Mouse (Mus musculus): Measurements from ENCODE around the gene Bicdl2.

Gene Bicdl2

DNA sequence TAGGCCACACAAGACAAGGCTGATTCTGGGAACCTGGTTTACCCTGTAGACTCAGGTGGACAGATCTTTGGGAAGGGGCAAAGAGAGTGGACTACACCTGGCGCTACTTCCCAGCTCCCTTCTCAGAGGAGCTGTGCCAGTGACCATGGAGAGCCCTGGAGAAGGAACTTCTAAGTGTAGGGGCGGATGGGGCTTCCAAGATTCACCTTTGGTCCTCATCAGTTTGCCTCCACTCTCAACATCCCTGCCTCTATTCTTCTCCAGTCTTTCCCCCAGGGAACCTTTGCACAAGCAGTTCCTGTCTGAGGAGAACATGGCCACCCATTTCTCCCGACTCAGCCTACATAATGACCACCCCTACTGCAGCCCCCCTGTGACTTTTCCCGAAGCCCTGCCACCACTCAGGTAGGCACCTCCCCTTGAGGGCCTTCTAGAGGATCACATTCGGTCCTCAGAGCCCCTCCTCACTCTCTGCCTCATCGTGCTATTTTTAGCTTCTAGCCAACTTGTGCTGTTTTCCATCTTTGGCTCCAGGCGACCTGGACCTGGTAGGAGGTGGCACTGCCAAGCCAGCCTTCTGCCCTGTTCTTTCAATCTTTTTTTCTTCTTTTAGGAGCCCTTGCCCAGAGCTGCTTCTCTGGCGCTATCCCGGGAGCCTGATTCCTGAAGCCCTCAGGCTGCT lies 14.1 kb downstream of the Bicdl2 start:
- DNase-seq = no peak

GRCm38 (mm10) chr17:23675127-23675526 lies 14.8 kb downstream of the Bicdl2 start:
- no peak for DNase-seq

DNA sequence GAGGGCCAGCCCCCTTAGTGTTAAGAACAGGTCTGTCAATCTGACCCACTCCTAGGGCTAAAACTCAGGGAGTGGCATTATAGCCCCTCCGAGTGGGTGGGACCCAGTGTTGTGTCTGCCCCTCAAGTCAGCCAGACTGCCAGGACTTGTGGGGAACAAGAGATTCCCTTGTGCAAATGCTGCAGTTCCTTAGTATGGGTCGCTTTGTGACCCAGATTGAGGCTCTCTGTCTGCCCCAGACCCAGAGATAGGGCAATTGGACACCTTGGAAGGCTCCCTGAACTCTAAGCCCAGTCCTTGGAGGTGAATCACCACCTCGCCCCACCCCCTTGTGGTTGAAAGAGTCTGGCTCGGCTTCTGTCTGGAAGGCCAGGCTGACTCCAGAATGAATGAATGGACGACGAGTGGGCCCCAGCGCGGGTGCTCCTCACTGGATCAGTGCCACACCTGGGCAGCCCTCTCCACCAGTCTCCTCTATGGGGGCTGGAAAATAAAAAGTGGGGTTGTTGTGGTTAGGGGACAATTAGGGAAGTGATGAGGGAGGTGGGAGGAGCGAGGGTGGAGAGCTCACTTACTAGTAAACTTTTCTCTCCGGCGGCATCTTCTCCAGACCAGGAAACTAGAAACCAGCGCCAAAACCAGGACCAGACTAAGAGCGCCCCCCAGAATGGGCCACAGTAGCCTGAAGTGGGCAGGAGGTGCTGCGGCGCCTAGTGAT lies 15.4 kb downstream of the Bicdl2 start:
- no peak for DNase-seq

DNA sequence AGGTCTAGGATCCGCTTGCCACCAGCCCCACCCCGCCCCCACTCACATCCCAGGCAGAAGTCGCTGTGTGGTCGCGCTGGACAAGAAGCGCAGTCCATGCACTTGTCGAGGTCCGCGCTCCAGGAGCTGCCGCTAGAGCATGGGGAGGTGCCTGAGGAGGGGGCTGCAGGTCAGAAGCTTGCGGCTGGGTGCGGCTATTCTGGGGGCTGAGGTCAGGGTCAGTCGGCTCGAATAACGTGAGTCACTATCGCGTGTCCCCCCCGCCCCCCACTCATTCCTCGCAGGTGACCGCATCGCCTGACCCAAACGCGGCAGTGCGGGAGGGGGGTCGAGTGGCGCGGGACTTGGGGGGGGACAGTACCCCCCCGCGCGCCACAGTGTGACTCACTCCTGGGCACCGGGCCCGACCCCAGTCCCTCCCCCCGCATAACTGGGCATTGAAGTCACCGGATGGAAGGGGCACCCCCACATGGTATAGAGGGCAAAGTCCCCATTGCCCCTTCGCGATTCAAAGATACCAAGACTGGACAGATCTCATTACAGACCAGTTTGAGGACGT lies 16.2 kb downstream of the Bicdl2 start:
- no peak for DNase-seq

DNA sequence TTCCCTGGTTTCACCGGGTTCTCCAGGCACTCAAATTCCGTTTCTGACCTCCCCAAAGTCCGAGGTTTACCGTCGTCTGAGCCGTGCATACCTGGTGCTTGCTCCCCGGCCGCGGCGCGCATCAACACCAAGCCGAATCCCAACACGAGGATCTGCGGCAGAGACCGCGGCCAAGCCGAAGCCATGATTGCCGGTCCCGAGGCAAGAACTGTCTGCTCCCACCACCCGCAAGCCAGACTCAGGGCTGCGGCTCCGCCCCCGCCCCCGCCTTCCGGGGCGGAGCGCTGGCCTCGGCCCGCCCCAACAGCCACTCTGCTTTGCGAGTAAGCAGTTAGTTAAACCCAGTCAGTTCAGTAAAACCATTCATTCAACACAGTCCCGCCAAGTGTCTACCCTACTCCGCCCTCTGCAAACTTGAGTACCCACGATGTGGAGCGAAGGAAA lies 17.0 kb downstream of the Bicdl2 start, which contains the start of gene Tnfrsf12a:
Gene Tnfrsf12a, minus strand, starts transcription at position 233 of the 444 bp plus-strand sequence.
- peak; percentile 71 for DNase-seq

DNA sequence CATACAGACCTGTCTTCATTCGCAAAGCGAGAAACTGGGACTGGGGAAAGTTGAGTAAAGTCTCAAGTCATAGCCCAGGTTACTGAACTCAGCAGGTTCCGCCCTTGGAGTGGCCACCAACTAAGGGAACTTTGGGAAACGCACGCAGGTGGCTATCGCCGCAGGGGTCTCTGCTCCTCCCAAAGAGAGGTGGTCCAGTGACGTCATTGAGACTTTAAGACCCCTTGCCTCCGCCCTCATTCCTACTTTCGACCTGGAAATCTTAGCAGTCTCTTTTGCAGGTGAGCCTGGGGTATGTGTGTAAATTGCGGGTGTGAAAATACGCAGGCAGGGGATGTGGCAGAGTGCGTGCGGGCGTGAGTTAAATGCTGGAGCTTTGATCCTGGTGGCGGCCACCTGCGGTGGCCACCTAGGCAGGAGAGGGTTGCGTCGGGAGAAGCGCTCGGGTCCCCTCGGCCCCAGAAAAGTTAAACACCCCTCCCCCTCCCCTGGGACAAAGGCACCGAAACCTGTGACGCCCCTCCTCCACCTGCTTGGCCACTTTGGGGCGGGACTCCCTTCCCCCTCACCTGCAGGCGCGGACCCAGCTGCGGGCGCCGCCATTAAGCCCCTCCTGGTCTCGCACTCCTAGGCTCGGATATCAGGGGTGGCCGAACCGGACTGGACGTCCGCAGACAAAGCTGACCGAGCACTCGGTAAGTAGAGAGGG lies 19.0 kb downstream of the Bicdl2 start, which contains the start of gene Cldn6:
Gene Cldn6, plus strand, starts transcription at position 123 of the 709 bp plus-strand sequence.
- DNase-seq = no peak

- no peak for DNase-seq
Measured at GRCm38 (mm10) chr17:23680336-23680735, 20.0 kb downstream of the Bicdl2 start.

DNA sequence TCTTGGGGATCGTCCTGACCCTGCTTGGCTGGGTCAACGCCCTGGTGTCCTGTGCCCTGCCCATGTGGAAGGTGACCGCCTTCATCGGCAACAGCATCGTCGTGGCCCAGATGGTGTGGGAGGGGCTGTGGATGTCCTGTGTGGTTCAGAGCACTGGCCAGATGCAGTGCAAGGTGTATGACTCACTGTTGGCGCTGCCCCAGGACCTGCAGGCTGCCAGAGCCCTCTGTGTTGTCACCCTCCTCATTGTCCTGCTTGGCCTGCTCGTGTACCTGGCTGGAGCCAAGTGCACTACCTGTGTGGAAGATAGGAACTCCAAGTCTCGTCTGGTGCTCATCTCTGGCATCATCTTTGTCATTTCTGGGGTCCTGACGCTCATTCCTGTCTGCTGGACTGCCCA lies 20.8 kb downstream of the Bicdl2 start:
- no peak for DNase-seq

DNA sequence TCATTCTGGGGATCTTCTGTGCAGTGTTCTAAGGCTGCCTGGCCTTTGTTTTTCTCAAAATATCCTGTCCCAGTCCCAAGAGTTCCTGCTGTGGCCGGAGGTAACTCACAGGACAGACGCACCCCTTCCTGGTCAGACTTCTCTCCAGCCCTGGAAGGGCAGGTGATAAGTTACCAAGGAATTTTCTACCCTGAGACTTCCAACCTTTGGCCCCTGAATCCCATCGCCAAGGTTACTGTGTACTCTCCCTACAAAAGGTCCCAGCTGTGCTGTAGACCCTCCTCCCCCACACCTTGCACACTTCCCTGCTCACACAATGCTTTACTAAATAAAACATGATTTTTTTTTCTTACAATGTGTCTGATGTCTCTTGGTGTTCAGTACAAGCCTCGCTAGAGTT lies 21.8 kb downstream of the Bicdl2 start:
- DNase-seq = no peak

DNA sequence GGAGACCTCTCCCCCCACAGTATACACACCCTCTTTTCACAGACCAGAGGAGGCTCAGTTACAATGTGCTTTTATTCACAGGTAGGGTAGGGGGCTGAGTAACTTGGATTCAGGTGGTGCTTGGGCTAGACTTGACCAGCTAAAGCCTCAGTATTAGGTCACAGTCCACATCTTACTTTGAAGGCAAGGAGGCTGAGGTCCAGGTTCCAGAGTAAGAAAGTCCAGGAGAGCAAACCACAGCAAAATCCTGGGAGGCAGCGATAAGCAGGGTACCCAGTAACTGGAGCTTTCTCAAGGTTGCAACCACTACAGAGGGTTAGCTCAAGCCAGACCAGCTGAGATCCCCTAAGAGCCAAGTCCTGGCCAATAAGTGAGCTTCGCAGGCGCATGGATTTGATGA lies 22.2 kb downstream of the Bicdl2 start:
- DNase-seq = no peak

DNA sequence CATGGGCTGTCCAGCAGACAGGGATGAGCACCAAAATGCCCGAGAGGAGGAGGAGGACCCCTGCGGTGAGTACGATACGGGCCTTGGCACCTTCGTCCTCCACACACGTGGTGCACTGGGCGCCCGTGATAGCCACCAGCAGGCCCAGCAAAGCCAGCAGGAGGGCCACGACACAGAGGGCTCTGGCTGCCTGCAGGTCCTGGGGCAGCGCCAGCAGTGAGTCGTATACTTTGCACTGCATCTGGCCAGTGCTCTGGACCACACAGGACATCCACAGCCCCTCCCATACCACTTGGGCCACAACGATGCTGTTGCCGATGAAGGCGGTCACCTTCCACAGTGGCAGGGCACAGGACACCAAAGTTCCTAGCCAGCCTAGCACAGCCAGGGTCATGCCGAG lies 22.9 kb downstream of the Bicdl2 start:
- no peak for DNase-seq

GRCm38 (mm10) chr17:23683856-23684672 lies 23.8 kb downstream of the Bicdl2 start, which contains the start of gene Cldn9:
TSS of gene Cldn9 (minus strand) at chr17:23684026.
- DNase-seq = no peak

- no peak for DNase-seq
Measured at GRCm38 (mm10) chr17:23694491-23694890, 34.2 kb downstream of the Bicdl2 start.

- DNase-seq = no peak
Measured at GRCm38 (mm10) chr17:23695801-23696200, 35.5 kb downstream of the Bicdl2 start.

GRCm38 (mm10) chr17:23699131-23700077 lies 39.1 kb downstream of the Bicdl2 start:
- DNase-seq = peak; percentile 40

DNA sequence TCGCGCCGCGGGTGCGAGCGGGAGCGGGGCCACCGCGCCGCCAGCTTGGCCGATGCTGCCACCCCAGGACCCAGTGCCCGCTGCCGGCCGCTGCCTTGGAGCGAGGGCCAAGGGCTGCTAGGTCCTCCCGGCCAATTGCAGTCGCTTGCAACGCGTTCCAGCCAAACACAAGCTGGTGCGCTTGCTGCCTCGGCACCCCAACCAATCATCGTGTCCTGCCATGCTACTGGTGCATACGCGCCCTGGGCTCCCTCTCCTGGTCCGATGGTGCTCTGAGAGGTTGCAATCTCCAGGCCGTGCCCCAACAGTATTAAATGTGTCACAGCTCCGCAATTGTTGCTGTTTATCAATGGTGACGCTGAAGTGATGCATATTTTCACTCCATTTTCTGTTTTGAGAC lies 39.8 kb downstream of the Bicdl2 start:
- DNase-seq = peak; percentile 85

DNA sequence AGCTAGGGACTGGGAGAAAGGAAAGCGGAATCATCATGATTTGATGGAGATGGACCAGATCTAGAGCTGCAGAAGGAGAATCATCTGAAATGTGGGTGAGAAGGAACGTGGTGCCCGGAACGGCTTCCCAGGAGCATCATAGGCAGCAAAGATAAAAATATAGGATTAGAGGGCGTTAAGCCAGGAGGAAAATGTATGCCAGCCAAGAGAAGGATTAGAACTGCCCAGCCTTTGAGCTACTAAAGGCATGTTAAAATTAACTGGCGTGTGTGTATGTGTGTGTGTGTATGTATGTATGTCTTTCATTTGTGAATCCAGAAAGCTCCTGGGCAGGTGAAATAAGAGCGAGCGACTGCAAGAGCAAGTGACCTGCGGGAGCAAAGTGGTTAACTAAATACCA lies 43.0 kb downstream of the Bicdl2 start:
- DNase-seq = no peak

GRCm38 (mm10) chr17:23704741-23705140 lies 44.4 kb downstream of the Bicdl2 start:
- peak; percentile 27 for DNase-seq

DNA sequence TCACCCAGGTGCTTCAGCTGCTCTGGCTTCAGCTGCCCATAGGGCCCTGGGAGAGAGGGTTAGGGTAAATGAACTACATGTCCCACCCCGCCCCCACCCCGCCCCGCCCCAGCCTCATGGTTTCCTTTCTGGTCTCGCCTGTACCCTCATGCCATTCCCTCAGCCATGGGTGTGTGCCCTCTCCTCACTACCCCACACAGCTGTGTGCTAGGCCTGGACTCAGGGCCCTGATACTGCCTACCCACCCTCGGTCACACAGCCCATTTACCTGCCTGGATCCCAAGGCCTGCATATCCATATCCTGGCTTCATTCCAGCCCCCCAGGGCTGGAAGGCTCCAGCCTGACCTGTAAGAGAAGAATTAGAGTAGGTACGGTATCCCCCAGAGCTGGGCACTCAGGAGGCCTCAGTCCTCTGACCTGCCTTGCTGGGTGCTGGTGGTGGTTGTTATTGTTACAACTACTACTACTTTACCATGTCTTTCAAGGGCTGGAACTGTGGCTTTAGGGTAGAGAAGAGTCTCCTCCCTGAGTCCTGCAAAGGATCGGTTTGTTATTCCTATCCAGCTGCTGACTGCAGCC lies 45.3 kb downstream of the Bicdl2 start:
- no peak for DNase-seq

DNA sequence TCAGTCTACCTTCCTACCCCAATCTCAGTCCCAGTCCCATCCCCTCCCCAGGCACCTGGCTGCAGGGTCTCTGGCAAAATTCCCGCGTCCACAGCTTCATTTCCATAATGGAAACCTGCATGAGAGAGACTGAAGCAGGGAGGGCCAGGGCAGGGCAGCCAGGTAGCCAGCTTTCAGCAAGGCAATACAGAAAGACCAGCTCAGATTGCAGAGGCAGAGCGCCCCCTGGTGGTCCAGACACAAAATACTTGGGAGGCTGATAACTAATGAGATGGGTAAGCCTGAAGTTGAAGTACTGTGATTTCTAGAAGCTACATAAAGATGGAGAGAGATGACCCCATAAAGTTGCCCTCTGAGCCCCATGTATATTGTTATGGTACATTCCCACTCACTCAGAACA lies 45.9 kb downstream of the Bicdl2 start:
- peak; percentile 86 for DNase-seq

DNA sequence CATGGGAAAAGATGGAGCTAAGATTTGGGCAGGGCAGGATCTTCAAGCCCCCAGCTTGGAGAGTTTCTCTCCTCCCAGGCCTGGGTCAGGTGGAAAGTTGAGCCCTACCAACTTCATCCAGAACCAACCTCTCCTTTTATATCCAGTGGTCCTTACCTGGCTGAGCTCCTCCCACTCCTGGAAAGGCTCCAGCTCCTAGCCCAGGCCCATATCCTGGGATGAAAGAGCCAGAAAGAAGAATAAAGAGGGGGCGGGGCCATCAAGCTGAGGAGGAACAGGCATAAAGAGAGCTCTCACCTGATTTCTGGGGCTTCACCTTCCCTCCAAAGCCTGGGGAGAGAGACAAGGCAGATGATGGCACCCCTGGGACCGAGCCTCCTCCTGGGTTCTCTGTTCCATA lies 56.7 kb downstream of the Bicdl2 start:
- DNase-seq = no peak

All from right cerebral cortex, postnatal 4 days (tissue).